In the genomic region with DNA sequence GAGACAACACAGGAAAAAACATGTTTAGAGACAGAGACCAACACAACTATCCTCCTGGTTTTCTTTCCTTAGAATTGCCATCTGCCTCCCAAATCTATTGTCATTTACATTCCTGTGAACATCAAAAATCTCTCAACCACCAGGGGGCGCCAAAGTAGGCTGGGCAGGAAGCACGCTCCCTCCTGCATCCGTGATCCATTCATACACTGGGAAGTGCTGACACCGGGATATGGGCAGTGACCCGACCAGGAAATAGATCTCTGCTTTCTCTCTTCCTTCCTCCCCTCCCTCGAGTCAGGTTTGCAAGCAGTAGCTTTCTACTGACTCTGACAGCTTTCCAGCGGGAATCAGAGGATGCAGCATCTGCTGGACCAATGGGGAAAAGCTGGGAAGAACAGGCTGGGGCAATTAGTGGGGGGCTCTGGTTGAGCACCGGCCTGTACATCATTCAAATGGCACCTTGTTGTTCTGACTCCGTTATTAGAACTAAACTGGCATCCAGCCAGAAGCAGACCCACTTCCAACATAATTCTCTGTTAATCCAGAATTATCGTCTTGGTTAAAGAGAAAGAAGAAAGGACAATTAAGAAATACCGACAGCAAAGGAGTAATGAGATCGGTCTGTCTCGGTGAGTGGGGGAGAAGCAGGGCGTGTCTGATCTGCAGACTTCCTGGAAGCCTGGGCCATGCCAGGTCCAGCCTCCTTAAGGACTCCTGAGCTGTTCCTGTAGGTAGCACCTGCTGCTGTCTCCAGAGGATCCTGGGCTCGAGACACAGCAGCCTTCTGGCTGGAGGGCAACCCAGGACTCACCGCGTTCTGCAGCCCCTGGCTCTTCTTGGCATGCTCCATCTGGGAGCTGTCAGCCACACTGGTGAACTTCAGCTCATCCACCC, we compare ENCODE assay signal across 8 mouse cellular contexts. TPM values are rescaled to one million over a fixed set of nuclear protein-coding genes. Genes with fewer than 3 reads are reported as not detected.
DNase-seq lines count a peak whose midpoint lies in the region; ATAC-seq lines count a peak whose summit lies in the region.

No protein-coding gene starts in this region.

- no peaks in the 10 kb centered on the region for H3K36me3 ChIP-seq in embryonic facial prominence, embryonic 12.5 days
- peaks cover 43% of the 10 kb centered on the region for H3K36me3 ChIP-seq in heart, embryonic 15.5 days

- H3K4me1 ChIP-seq in embryonic facial prominence, embryonic 12.5 days = no peaks in the 10 kb centered on the region
- peaks cover 20% of the 10 kb centered on the region for H3K4me1 ChIP-seq in heart, embryonic 15.5 days (replicated peaks)

- no peaks in the 10 kb centered on the region for H3K9me3 ChIP-seq in embryonic facial prominence, embryonic 12.5 days
- H3K9me3 ChIP-seq in heart, embryonic 15.5 days (replicated peaks) = no peaks in the 10 kb centered on the region

- no peak overlapping the region for H3K4me3 ChIP-seq in embryonic facial prominence, embryonic 12.5 days
- no peak overlapping the region for H3K4me3 ChIP-seq in heart, embryonic 15.5 days

- H3K27ac ChIP-seq in embryonic facial prominence, embryonic 12.5 days = no peak overlapping the region
- peak overlapping the region; percentile 67 for H3K27ac ChIP-seq in heart, embryonic 15.5 days

- peak; percentile 81 to 85 for DNase-seq in cerebellum, postnatal 10 days
- no peak for DNase-seq in cerebellum, adult 11-12 months
- DNase-seq in T-cell, adult 2 months (ENCODE audit: low spot score) = peak; percentile 21
- peak; percentile 42 to 46 for DNase-seq in layer of hippocampus, postnatal 14 days (ENCODE audit: low spot score in 2 of 2)
- DNase-seq in lung, postnatal 4 days = peak; percentile 63 to 83
- DNase-seq in spleen, postnatal 10 days (ENCODE audit: low spot score in 2 of 2) = peak; percentile 74 to 85

- no peaks in the 10 kb centered on the region for H3K27me3 ChIP-seq in embryonic facial prominence, embryonic 12.5 days
- H3K27me3 ChIP-seq in heart, embryonic 15.5 days = no peaks in the 10 kb centered on the region

- no peak for ATAC-seq in embryonic facial prominence, embryonic 12.5 days (ENCODE audit: insufficient number of reproducible peaks, insufficient read depth, low FRiP score, low TSS enrichment)
- ATAC-seq in heart, embryonic 15.5 days (replicated peaks; ENCODE audit: insufficient number of reproducible peaks, insufficient read depth, low FRiP score, low read depth) = 0 out of 2 replicates have a peak, but pooled peaks have one; percentile 63

- no peak overlapping the region for H3K9ac ChIP-seq in embryonic facial prominence, embryonic 12.5 days
- no peak overlapping the region; the same call in 1 of the 2 replicates for H3K9ac ChIP-seq in heart, embryonic 15.5 days

- peak overlapping the region; percentile 19; the same call in 1 of the 2 replicates for H3K4me2 ChIP-seq in embryonic facial prominence, embryonic 12.5 days (replicated peaks)
- peak overlapping the region; percentile 34 for H3K4me2 ChIP-seq in heart, embryonic 15.5 days

- 36% methylated on average over 17 of the region's 17 CpGs for WGBS in embryonic facial prominence, embryonic 12.5 days
- WGBS in heart, embryonic 15.5 days = 34% methylated on average over 17 of the region's 17 CpGs

RNA-seq across cellular contexts. Expression of gene Nrap, which starts 33.1 kb away (rescaled TPM):
- polyA plus RNA-seq in embryonic facial prominence, embryonic 12.5 days (2016; fragmentation: Nextera tagmentation; extraction: Ambion mirVana) = 0.19 and 0.34 TPM in 2 replicates
- polyA plus RNA-seq in heart, embryonic 15.5 days (2015; fragmentation: Nextera tagmentation; extraction: Ambion mirVana) = 37.8 and 43.0 TPM in 2 replicates
- under 1 TPM; 0.14 to 0.25 TPM for total RNA-seq in layer of hippocampus, postnatal 14 days (2021)

RNA-seq across cellular contexts. Expression of gene Casp7, which starts 40.2 kb away (rescaled TPM):
- 30.7 and 32.1 TPM in 2 replicates for polyA plus RNA-seq in embryonic facial prominence, embryonic 12.5 days (2016; fragmentation: Nextera tagmentation; extraction: Ambion mirVana)
- polyA plus RNA-seq in heart, embryonic 15.5 days (2015; fragmentation: Nextera tagmentation; extraction: Ambion mirVana) = 25.6 and 28.4 TPM in 2 replicates
- total RNA-seq in layer of hippocampus, postnatal 14 days (2021) = 1 to 10 TPM; 5.1 to 6.3 TPM

Comparison
In these comparisons a context has a peak if more than half of its experiments do, and no peak if none do; other contexts are left out.
1. RNA of gene Nrap, which starts 33.1 kb away (polyA plus RNA-seq): 37.8 to 43.0 TPM in heart, embryonic 15.5 days; 0.19 to 0.34 TPM in embryonic facial prominence, embryonic 12.5 days; every median in the first group is over 10 times any median in the second.